Mouse (Mus musculus): ENCODE measurements around the gene Nfatc2. TPM values are rescaled to one million over a fixed set of nuclear protein-coding genes. Genes with fewer than 3 reads are reported as not detected.

Nfatc2 gene
- polyA plus RNA-seq, 1 experiment = 7.8 TPM

- Histone ChIP-seq H3K9ac (ENCODE audit: low read depth, poor library complexity, severe bottlenecking) (no peak overlapping the region), H3K9me3 (replicated peaks; ENCODE audit: control insufficient read depth, insufficient read depth, low read length, poor library complexity, severe bottlenecking) (no peaks in the 10 kb centered on the region), H3K4me3 (ENCODE audit: low read depth, low read length) (no peak overlapping the region), H3K4me1 (ENCODE audit: control insufficient read depth, insufficient read depth, low read length) (no peaks in the 10 kb centered on the region), H3K27me3 (ENCODE audit: control insufficient read depth, insufficient read depth, low read length, poor library complexity, severe bottlenecking) (no peaks in the 10 kb centered on the region), H3K27ac (ENCODE audit: insufficient read depth, low read length) (no peak overlapping the region), H3K36me3 (ENCODE audit: control insufficient read depth, insufficient read depth, low read length, poor library complexity, severe bottlenecking) (no peaks in the 10 kb centered on the region)
- TF ChIP-seq POLR2A (IDR thresholded peaks at IDR 0.05; ENCODE audit: insufficient read depth, low read length) (no peak), CTCF (IDR thresholded peaks at IDR 0.05; ENCODE audit: low read depth, low read length) (no peak), EP300 (IDR thresholded peaks at IDR 0.05; ENCODE audit: insufficient read depth, low read depth, low read length) (no peak)
Observed at GRCm38 (mm10) chr2:168565538-168566253, 35.8 kb downstream of the Nfatc2 start.

GRCm38 (mm10) chr2:168563184-168563583, 38.3 kb downstream of the Nfatc2 start:
- no peak overlapping the region for H3K9ac ChIP-seq (ENCODE audit: low read depth, poor library complexity, severe bottlenecking)
- H3K36me3 ChIP-seq (ENCODE audit: control insufficient read depth, insufficient read depth, low read length, poor library complexity, severe bottlenecking) = no peaks in the 10 kb centered on the region
- no peaks in the 10 kb centered on the region for H3K9me3 ChIP-seq (replicated peaks; ENCODE audit: control insufficient read depth, insufficient read depth, low read length, poor library complexity, severe bottlenecking)
- TF ChIP-seq CTCF (IDR thresholded peaks at IDR 0.05; ENCODE audit: low read depth, low read length) (no peak), POLR2A (IDR thresholded peaks at IDR 0.05; ENCODE audit: insufficient read depth, low read length) (no peak), EP300 (IDR thresholded peaks at IDR 0.05; ENCODE audit: insufficient read depth, low read depth, low read length) (no peak)
- no peaks in the 10 kb centered on the region for H3K27me3 ChIP-seq (ENCODE audit: control insufficient read depth, insufficient read depth, low read length, poor library complexity, severe bottlenecking)
- H3K4me3 ChIP-seq (ENCODE audit: low read depth, low read length) = no peak overlapping the region
- H3K27ac ChIP-seq (ENCODE audit: insufficient read depth, low read length) = no peak overlapping the region
- no peaks in the 10 kb centered on the region for H3K4me1 ChIP-seq (ENCODE audit: control insufficient read depth, insufficient read depth, low read length)

- Histone ChIP-seq H3K4me1 (ENCODE audit: control insufficient read depth, insufficient read depth, low read length) (no peaks in the 10 kb centered on the region), H3K27ac (ENCODE audit: insufficient read depth, low read length) (no peak overlapping the region), H3K9me3 (replicated peaks; ENCODE audit: control insufficient read depth, insufficient read depth, low read length, poor library complexity, severe bottlenecking) (no peaks in the 10 kb centered on the region), H3K9ac (ENCODE audit: low read depth, poor library complexity, severe bottlenecking) (no peak overlapping the region), H3K36me3 (ENCODE audit: control insufficient read depth, insufficient read depth, low read length, poor library complexity, severe bottlenecking) (no peaks in the 10 kb centered on the region), H3K27me3 (ENCODE audit: control insufficient read depth, insufficient read depth, low read length, poor library complexity, severe bottlenecking) (no peaks in the 10 kb centered on the region), H3K4me3 (ENCODE audit: low read depth, low read length) (no peak overlapping the region)
- TF ChIP-seq CTCF (IDR thresholded peaks at IDR 0.05; ENCODE audit: low read depth, low read length) (no peak), EP300 (IDR thresholded peaks at IDR 0.05; ENCODE audit: insufficient read depth, low read depth, low read length) (no peak), POLR2A (IDR thresholded peaks at IDR 0.05; ENCODE audit: insufficient read depth, low read length) (no peak)
Observed at GRCm38 (mm10) chr2:168557035-168557434, 44.4 kb downstream of the Nfatc2 start.

GRCm38 (mm10) chr2:168555897-168556670, 45.4 kb downstream of the Nfatc2 start:
- H3K27me3 ChIP-seq (ENCODE audit: control insufficient read depth, insufficient read depth, low read length, poor library complexity, severe bottlenecking) = no peaks in the 10 kb centered on the region
- no peak overlapping the region for H3K4me3 ChIP-seq (ENCODE audit: low read depth, low read length)
- H3K4me1 ChIP-seq (ENCODE audit: control insufficient read depth, insufficient read depth, low read length) = no peaks in the 10 kb centered on the region
- H3K9me3 ChIP-seq (replicated peaks; ENCODE audit: control insufficient read depth, insufficient read depth, low read length, poor library complexity, severe bottlenecking) = no peaks in the 10 kb centered on the region
- H3K36me3 ChIP-seq (ENCODE audit: control insufficient read depth, insufficient read depth, low read length, poor library complexity, severe bottlenecking) = no peaks in the 10 kb centered on the region
- no peak overlapping the region for H3K9ac ChIP-seq (ENCODE audit: low read depth, poor library complexity, severe bottlenecking)
- H3K27ac ChIP-seq (ENCODE audit: insufficient read depth, low read length) = no peak overlapping the region
- TF ChIP-seq CTCF (IDR thresholded peaks at IDR 0.05; ENCODE audit: low read depth, low read length) (no peak), EP300 (IDR thresholded peaks at IDR 0.05; ENCODE audit: insufficient read depth, low read depth, low read length) (no peak), POLR2A (IDR thresholded peaks at IDR 0.05; ENCODE audit: insufficient read depth, low read length) (no peak)

- Histone ChIP-seq H3K36me3 (ENCODE audit: control insufficient read depth, insufficient read depth, low read length, poor library complexity, severe bottlenecking) (no peaks in the 10 kb centered on the region), H3K9ac (ENCODE audit: low read depth, poor library complexity, severe bottlenecking) (no peak overlapping the region), H3K4me3 (ENCODE audit: low read depth, low read length) (no peak overlapping the region), H3K4me1 (ENCODE audit: control insufficient read depth, insufficient read depth, low read length) (no peaks in the 10 kb centered on the region), H3K27ac (ENCODE audit: insufficient read depth, low read length) (no peak overlapping the region), H3K27me3 (ENCODE audit: control insufficient read depth, insufficient read depth, low read length, poor library complexity, severe bottlenecking) (no peaks in the 10 kb centered on the region), H3K9me3 (replicated peaks; ENCODE audit: control insufficient read depth, insufficient read depth, low read length, poor library complexity, severe bottlenecking) (no peaks in the 10 kb centered on the region)
- TF ChIP-seq CTCF (IDR thresholded peaks at IDR 0.05; ENCODE audit: low read depth, low read length) (no peak), EP300 (IDR thresholded peaks at IDR 0.05; ENCODE audit: insufficient read depth, low read depth, low read length) (no peak), POLR2A (IDR thresholded peaks at IDR 0.05; ENCODE audit: insufficient read depth, low read length) (no peak)
Observed at GRCm38 (mm10) chr2:168553541-168553961, 47.9 kb downstream of the Nfatc2 start.

- H3K27me3 ChIP-seq (ENCODE audit: control insufficient read depth, insufficient read depth, low read length, poor library complexity, severe bottlenecking) = no peaks in the 10 kb centered on the region
- no peaks in the 10 kb centered on the region for H3K9me3 ChIP-seq (replicated peaks; ENCODE audit: control insufficient read depth, insufficient read depth, low read length, poor library complexity, severe bottlenecking)
- no peak overlapping the region for H3K9ac ChIP-seq (ENCODE audit: low read depth, poor library complexity, severe bottlenecking)
- no peaks in the 10 kb centered on the region for H3K36me3 ChIP-seq (ENCODE audit: control insufficient read depth, insufficient read depth, low read length, poor library complexity, severe bottlenecking)
- no peaks in the 10 kb centered on the region for H3K4me1 ChIP-seq (ENCODE audit: control insufficient read depth, insufficient read depth, low read length)
- no peak overlapping the region for H3K27ac ChIP-seq (ENCODE audit: insufficient read depth, low read length)
- TF ChIP-seq POLR2A (IDR thresholded peaks at IDR 0.05; ENCODE audit: insufficient read depth, low read length) (no peak), EP300 (IDR thresholded peaks at IDR 0.05; ENCODE audit: insufficient read depth, low read depth, low read length) (no peak), CTCF (IDR thresholded peaks at IDR 0.05; ENCODE audit: low read depth, low read length) (no peak)
- no peak overlapping the region for H3K4me3 ChIP-seq (ENCODE audit: low read depth, low read length)
Observed at GRCm38 (mm10) chr2:168552405-168552804, 49.1 kb downstream of the Nfatc2 start.

Data from ES-Bruce4 (cell line).